Mouse (Mus musculus) v-Abl transformed pro-B cells (cell line): ENCODE data around the gene Midn.

Experiments
- in situ Hi-C, 2 experiments: fragments of 400-800 bp; cut with MboI; formaldehyde crosslinking; loops; one replicate each; pipeline ENCODE4 v1.15.1; 2025; ENCODE audit not compliant: unreplicated experiment in 2 of 2

Gene Midn

DNA sequence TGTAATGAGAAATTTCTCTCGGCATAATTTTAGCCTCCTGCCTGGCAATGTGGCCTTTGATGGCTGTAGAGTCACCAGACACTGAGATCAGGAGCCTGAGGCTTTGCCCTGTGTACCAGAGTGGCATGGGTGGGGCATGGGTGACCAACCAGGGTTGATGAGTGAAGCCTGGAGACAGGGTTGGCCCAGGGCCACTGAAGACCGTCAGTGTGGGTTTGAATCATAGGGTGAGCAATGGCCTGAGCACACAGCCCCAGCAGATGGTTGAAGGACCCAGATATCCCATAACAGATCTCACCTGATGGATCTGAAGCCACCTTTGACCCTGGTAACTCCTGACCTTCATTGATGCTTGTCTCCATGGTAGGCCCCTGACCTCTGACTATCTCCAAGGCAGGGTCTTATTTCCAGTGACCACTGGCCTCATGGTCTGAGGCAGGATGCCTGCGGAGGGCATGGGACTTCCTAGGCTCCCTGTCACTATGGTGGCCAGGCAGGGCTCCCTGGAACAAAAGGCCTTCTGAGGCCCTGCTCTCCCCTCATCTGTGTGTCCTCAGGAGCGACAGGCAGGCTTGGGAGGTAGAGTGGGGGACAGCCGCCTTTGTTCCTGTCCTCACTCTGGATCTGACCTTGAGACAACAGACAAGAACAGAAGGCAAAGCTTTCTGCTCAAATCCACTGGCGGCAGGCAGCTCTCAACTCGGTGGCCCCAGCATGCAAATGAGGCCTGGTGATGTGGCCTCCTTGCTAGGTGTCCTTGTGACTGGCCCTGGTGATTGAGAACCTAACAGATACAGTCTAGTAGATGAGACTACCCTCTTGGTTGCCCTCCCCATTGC lies 29.6 kb downstream of the Midn start:
- in situ Hi-C loops, result loop anchor here (5.0 to 25.0 kb wide), 4 partner anchors 70 to 335 kb away; partner anchors contain the start of genes Ndufs7 (in 2 of the 2) and Adamtsl5 (in 1 of the 2)

DNA sequence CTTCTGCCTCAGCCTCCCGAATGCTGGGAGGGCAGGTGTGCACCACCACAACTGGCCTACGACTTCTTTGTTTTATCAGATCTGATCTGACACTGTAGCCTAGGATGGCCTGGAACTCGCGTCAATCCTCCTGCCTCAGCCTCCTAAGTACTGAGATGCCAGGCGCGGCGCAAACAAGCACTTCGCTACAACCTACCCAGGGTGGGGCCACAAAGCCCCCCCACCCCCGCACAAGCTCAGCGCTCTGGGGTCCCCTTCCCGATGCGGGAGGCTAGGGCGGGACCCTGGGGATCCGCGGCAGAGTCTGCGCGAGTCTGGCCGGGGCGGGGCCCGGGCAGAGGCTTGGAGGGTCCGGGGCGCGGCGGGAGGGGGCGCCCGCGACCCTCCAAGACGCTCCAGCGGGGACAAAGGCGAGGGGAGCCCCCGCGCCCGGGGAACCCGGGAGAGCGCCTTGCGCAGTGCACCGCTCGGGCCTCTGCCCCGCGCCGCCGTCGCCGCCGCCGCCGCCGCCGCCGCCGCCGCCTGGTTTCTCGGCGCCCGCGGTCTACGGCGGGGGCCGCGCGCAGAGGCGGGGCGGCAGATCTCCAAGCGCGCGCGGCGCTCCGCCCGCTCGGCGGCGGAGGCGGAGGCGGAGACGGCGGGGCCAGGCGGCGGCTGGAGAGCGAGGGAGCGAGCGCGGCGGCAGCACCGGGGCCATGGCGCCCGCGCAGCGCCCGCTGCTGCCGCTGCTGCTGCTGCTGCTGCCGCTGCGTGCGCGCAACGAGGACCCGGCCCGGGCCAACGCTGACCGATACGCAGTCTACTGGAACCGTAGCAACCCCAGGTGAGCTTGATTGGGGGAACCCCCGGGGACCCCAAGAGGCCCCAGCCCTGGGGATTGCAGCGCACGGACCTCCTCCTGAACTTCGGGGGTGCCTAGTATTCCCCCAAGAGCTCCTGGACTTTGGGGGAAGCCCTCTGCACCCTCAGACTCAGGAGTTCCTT lies 31.3 kb downstream of the Midn start, which contains the start of gene Efna2:
Efna2 (plus strand) TSS at position 415 of the 984 bp plus-strand sequence.
- in situ Hi-C loops, result loop anchor here (5.0 to 25.0 kb wide), 4 partner anchors 68 to 333 kb away; partner anchors contain the start of genes Ndufs7 (in 2 of the 2) and Adamtsl5 (in 1 of the 2)

DNA sequence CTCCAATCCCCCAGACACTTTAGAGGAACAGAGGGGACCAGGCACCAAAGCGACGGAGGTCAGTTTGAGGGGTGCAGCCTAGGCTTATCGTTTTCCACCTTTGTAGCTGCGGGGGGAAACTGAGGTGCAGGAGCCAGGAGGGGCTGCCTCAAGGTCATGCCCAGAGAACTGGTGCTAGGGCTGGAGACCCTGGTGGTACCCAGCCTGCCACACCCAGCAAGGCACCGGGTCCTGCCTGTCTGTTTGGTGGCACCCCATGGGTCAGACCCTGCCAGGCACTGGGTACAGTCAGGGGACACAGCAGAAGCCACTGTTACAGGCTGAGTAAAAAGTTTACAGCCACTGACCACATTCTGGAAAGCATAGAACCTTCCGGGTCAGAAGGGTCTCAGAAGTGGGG lies 32.2 kb downstream of the Midn start:
- in situ Hi-C loops, result loop anchor here (25.0 kb wide), 1 partner anchor 332 kb away; no protein-coding TSS in a partner anchor

GRCm38 (mm10) chr10:80180823-80181222 lies 32.8 kb downstream of the Midn start:
- in situ Hi-C loops, result loop anchor here (25.0 kb wide), 1 partner anchor 331 kb away; no protein-coding TSS in a partner anchor

DNA sequence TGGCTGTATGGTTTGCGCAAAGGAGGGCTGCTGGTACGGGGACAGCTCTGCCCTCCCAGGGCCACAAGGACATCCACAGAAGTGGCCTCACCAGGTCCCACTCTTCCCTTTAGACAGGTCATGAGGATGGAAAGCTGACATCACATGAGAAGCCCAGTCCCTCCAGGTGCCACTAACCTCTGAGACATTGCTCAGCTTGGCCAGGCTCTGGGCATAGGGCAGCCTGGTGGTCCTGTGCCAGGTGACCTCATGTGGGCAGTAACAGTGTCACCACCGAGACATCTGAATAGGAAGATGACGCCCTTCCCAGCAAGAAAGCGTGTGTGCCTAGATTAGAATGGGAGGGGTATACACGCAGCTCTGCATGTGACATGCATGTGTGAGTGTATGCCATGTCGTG lies 34.5 kb downstream of the Midn start:
- in situ Hi-C loops, result loop anchor here (25.0 kb wide), 1 partner anchor 330 kb away; no protein-coding TSS in a partner anchor

DNA sequence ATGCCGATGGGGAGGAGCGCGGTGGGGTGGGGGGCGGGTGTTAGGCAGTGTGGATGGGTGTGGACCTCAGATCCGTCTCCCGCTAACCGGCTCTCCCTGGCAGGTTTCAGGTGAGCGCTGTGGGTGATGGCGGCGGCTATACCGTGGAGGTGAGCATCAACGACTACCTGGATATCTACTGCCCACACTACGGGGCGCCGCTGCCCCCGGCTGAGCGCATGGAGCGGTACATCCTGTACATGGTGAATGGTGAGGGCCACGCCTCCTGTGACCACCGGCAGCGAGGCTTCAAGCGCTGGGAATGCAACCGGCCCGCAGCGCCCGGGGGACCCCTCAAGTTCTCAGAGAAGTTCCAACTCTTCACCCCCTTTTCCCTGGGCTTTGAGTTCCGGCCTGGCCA lies 38.6 kb downstream of the Midn start:
- in situ Hi-C loops, result loop anchor here (25.0 kb wide), 1 partner anchor 326 kb away; no protein-coding TSS in a partner anchor

DNA sequence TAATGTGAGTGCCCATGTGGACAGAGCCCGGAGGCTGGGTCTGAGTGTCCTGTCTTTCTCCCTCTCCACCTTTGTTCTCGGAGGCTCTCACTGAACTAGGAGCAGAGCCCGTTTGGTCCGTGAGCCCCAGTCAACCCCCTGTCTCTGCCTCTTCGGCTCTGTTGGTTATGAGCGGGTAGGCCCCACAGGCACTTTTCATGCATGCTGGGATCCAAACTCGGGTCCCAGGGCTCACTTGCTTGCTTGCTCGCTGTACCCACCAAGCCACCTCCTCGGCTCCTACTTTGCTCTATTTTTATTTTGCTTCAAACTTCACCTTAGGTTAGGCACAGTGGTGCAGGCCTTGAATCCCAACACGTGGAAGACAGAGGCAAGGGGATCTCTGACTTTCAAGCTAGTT lies 39.7 kb downstream of the Midn start:
- in situ Hi-C loops, result loop anchor here (25.0 kb wide), 1 partner anchor 325 kb away; no protein-coding TSS in a partner anchor

- in situ Hi-C loops, result loop anchor here (25.0 kb wide), 1 partner anchor 324 kb away; no protein-coding TSS in a partner anchor
Measured at GRCm38 (mm10) chr10:80188453-80189024, 40.5 kb downstream of the Midn start.

DNA sequence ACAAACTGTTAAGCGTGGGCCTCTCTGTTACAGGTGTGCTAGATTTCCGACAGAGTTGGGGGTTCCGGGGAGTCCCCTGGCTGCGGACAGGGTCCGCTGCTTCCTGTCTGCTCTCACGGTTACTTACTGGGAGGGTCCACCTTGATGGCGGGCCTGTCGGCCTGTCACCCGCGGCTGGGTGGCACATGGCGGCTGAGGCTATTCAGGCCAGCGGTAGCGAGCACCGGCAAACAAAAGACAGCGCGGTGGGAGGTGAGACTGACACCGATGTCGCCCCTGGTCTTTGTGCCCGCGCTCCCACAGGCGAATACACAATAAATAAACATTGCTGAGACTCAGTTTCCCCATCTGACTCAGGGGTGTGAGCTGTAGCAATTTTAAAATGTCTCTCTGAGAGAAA lies 41.9 kb downstream of the Midn start:
- in situ Hi-C loops, result loop anchor here (25.0 kb wide), 1 partner anchor 322 kb away; no protein-coding TSS in a partner anchor

DNA sequence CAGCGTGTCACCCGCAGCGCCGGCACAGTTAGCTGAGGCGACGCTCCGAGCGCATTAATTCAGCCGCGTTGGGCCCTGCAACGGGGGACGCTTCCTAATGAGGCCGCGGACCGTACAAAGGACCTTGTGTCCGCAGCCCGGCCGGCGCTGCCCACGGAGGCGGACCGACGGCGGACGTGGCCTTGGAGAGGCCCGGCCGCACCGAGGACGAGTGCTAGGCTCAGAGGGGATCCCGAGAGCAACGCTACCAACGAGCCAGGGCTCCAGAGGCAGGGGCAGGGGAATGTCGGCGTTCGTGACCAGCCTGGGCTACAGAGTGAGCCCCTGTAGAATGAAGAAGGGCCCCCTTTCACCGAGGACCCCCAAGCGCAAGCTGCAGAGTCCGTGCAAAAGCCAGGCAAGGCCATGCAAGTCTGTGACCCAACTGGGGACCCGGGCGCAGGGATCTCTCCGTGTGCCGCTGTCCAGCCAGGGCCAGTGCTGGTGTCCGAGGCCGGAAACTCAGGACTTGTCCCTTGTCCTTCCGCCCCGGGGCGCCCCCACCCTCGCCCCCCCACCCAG lies 42.5 kb downstream of the Midn start:
- in situ Hi-C loops, result loop anchor here (25.0 kb wide), 1 partner anchor 322 kb away; no protein-coding TSS in a partner anchor

GRCm38 (mm10) chr10:80193976-80194375 lies 45.9 kb downstream of the Midn start:
- in situ Hi-C loops, result loop anchor here (25.0 kb wide), 1 partner anchor 318 kb away; no protein-coding TSS in a partner anchor

DNA sequence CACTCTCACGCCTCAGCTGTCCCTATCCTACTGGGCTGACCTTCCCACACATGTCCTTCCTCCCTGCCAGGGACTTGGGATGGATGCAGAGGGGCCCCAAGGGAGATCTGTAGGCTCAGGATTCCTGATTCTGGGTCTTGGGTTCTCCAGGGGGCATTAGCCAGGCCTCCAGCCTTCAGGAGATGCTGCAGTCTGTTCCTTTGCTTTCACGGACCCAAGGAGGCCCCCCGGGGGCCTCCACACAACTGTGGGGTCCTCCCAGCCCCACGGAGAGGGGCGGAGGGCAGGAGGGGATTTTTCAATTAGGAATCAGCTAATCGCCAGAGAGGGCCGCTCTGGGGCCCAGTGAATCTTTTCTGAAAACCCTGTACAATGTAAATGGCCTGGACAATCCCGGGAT lies 46.4 kb downstream of the Midn start:
- in situ Hi-C loops, result loop anchor here (25.0 kb wide), 1 partner anchor 318 kb away; no protein-coding TSS in a partner anchor

- in situ Hi-C loops, result loop anchor here (25.0 kb wide), 1 partner anchor 316 kb away; no protein-coding TSS in a partner anchor
Measured at GRCm38 (mm10) chr10:80196167-80196566, 48.1 kb downstream of the Midn start.

DNA sequence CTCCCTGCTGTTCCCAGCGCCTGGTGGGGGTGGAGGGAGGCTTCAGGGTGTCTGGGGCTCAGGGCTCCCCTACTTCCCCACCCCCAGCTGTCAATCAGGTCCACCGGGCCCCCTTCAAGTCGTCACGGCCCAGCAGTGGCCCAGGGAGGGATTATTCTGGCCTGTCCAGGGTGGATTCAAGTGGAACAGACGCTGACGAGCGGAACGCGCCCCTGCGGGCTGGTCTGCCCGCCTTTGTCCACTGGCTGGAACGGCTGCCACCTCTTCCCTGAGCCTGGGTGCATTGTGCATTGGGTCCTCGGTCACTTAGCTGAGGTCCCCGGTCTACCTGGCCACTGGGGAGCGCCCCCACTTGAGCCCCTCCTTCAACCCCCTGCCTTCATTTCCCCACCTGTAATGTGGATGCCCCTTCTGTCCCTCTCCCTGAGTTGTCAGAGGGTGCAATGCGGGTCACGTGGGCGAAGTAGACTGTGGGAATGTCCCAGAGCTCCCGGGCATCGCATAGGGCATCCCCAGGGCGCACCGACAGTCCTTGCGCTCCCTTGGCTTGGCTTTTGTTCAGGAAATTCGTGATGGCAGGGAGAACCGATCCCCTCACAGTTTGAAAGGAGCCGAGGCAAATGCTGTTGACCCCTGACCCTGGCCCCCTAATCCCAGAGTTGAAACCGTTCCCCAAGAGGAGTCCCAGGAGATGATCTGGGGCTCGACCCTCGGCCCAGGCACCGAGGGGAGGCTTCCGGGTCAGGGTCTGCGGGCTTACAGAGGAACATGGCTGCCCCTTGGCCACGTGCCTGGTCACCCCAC lies 48.9 kb downstream of the Midn start:
- in situ Hi-C loops, result loop anchor here (25.0 kb wide), 1 partner anchor 315 kb away; no protein-coding TSS in a partner anchor

DNA sequence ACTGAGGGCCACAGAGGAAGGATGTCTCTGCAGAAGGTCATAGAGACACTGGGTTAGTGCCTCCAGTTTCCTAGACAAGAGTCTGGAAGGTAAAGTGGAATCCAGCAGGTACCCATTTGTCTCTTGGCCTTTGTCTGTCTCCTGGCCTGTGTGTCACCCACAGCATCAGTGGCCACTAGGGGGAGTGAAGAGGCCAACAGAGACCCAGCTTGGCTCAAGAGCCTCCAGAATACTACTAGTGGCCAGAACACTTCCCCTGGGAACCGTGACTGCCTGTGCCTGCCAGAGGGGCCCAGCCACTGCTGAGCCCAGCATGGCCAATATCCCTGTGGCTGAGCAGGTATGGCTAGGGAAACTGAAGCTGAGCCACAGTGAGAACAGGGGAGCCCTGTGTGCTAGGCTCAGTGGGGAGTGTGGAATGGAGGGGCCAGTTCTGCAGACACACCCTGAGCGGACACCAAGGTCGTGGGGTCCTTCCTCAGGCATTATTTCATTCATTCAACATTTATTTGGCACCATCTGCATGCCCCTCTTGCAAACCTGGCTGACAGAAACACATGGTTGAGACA lies 51.5 kb downstream of the Midn start:
- in situ Hi-C loops, result loop anchor here (25.0 kb wide), 1 partner anchor 313 kb away; no protein-coding TSS in a partner anchor

DNA sequence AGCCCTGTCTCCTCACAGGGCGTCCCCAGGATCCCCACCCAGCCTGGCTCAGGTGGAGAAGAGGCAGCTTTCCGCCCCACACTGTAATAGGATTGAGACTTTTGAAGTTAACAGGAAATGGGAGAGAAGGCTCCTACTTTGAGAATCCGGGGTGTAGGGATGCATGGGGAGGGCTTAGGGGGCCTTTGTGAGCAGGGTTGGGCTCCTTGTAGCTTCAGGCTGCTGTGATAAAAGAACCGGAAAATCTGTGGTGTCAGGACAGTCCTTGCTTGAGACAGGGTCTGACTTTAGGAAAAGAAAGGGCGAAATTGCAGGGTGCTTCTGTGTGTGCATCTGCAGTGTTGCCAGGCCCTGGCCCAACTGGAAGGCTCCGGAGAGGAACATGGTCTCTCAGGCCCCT lies 52.4 kb downstream of the Midn start:
- in situ Hi-C loops, result no loop called here

- in situ Hi-C loops, result no loop called here
Measured at GRCm38 (mm10) chr10:80204055-80204454, 56.0 kb downstream of the Midn start.

GRCm38 (mm10) chr10:80207201-80207600 lies 59.1 kb downstream of the Midn start:
- in situ Hi-C loops, result no loop called here
